Mouse (Mus musculus) liver, embryonic 11.5 days (tissue): ENCODE measurements around the gene Sept11. TPM values are rescaled to one million over a fixed set of nuclear protein-coding genes. Genes with fewer than 3 reads are reported as not detected.

Experiments used
- ATAC-seq: fragments of 200-750 bp; cut with Nextera tagmentation; replicated peaks from 2 replicates; pipeline ENCODE4 v1.8.0; 2017; ENCODE audit warnings: moderate number of reproducible peaks, mild to moderate bottlenecking, moderate TSS enrichment, moderate library complexity; ENCODE audit not compliant: low FRiP score
- DNase-seq: peaks from one replicate; pipeline ENCODE4 v3.0.0-alpha.2; 2017; ENCODE audit warnings: low spot score
- H3K27ac ChIP-seq: fragments of 300-500 bp; sonication (generic); 2 replicates; pipeline ENCODE4 v1.5.1; 2014; ENCODE audit warnings: mild to moderate bottlenecking, low read depth, low read length, control low read depth
- H3K27me3 ChIP-seq: fragments of 300-500 bp; sonication (generic); replicated peaks from 2 replicates; pipeline ENCODE4 v1.6.1; 2014; ENCODE audit warnings: low read length, mixed read lengths; ENCODE audit not compliant: control insufficient read depth, insufficient read depth
- H3K36me3 ChIP-seq: fragments of 300-500 bp; sonication (generic); 2 replicates; pipeline ENCODE4 v1.6.1; 2014; ENCODE audit warnings: mild to moderate bottlenecking, low read length, moderate library complexity, mixed read lengths; ENCODE audit not compliant: control insufficient read depth, insufficient read depth
- H3K4me1 ChIP-seq: fragments of 300-500 bp; sonication (generic); replicated peaks from 2 replicates; pipeline ENCODE4 v1.6.1; 2014; ENCODE audit warnings: low read length, mixed read lengths; ENCODE audit not compliant: control insufficient read depth, insufficient read depth
- H3K4me2 ChIP-seq: fragments of 300-500 bp; sonication (generic); 2 replicates; pipeline ENCODE4 v1.6.1; 2014; ENCODE audit warnings: mild to moderate bottlenecking, control low read depth, moderate library complexity
- H3K4me3 ChIP-seq: fragments of 300-500 bp; sonication (generic); 2 replicates; pipeline ENCODE4 v1.5.1; 2014; ENCODE audit warnings: low read depth, low read length, control low read depth
- H3K9ac ChIP-seq: fragments of 300-500 bp; sonication (generic); 2 replicates; pipeline ENCODE4 v1.6.1; 2014; ENCODE audit warnings: low read depth, low read length, control low read depth
- H3K9me3 ChIP-seq: fragments of 300-500 bp; sonication (generic); 2 replicates; pipeline ENCODE4 v1.6.1; 2016; ENCODE audit warnings: low read length, inconsistent platforms, mixed read lengths; ENCODE audit not compliant: control insufficient read depth
- WGBS: fragments of 180-500 bp; shearing (Covaris S2); extraction: QIAGEN DNeasy Blood & Tissue Kit; methylation state at CpG from one replicate; pipeline ENCODE4 v1.1.7; 2014; 5-methylcytosine and 5-hydroxymethylcytosine counted together
- polyA plus RNA-seq: library from polyadenylated mRNA; unstranded; fragments of >200 nt; fragmentation: Nextera tagmentation; extraction: Ambion mirVana; gene quantifications from 2 replicates; pipeline ENCODE4 v1.2.1, GENCODE M21; 2014

The Sept11 gene
- polyA plus RNA-seq, 1 experiment from 2014 or later: 89.0 TPM

GRCm38 (mm10) chr5:93091266-93091665 is 2.0 kb upstream of the Sept11 start:
- H3K4me3 ChIP-seq: no peak overlapping the region
- H3K4me2 ChIP-seq: 0 out of 2 replicates have a peak overlapping the region, but pooled peaks have one; percentile 5
- no peak overlapping the region for H3K9ac ChIP-seq

DNA sequence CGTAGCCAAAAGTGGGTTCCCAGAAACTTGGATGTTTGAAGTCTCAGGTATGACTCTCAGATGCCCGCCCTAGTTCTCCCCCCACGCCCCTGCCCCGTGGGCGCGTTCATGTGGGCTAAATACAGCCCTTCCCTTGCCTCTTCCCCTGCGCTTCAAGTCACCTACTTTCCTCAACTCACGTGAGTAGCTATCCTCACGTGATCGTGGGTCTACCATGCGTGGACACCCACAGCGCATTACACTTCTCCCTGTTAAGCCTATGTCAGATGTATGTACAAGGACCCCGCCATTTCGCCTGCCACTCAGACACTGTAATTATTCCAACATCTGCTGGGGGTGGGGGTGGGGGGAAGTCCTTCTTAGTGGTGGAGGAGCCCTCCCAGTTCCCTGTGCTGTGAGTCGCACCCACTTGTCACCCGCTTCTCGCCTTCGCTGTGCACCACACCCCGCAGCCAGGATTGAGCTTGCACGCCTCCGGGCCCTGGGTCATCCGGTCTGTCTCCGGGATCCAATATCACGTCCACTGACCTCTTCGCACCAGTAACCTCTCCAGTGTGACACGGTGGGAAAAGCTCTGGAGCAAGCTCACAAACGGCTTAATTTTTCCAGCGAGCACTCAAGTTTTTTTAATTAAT is 973 bp upstream of the Sept11 start:
- peak; percentile 61 for DNase-seq
- H3K9ac ChIP-seq: peak overlapping the region; percentile 94
- H3K27ac ChIP-seq: peak overlapping the region; percentile 77

More at GRCm38 (mm10) chr5:93091266-93091665, 2.0 kb upstream of the Sept11 start:
- WGBS: 73% methylated on average over 3 of the region's 3 CpGs
- H3K9me3 ChIP-seq: no peaks in the 10 kb centered on the region
- H3K27me3 ChIP-seq: no peaks in the 10 kb centered on the region
- ATAC-seq (no peak), DNase-seq (peak; percentile 28)
- H3K4me1 ChIP-seq: peaks cover 18% of the 10 kb centered on the region
- H3K27ac ChIP-seq: no peak overlapping the region
- no peaks in the 10 kb centered on the region for H3K36me3 ChIP-seq

DNA sequence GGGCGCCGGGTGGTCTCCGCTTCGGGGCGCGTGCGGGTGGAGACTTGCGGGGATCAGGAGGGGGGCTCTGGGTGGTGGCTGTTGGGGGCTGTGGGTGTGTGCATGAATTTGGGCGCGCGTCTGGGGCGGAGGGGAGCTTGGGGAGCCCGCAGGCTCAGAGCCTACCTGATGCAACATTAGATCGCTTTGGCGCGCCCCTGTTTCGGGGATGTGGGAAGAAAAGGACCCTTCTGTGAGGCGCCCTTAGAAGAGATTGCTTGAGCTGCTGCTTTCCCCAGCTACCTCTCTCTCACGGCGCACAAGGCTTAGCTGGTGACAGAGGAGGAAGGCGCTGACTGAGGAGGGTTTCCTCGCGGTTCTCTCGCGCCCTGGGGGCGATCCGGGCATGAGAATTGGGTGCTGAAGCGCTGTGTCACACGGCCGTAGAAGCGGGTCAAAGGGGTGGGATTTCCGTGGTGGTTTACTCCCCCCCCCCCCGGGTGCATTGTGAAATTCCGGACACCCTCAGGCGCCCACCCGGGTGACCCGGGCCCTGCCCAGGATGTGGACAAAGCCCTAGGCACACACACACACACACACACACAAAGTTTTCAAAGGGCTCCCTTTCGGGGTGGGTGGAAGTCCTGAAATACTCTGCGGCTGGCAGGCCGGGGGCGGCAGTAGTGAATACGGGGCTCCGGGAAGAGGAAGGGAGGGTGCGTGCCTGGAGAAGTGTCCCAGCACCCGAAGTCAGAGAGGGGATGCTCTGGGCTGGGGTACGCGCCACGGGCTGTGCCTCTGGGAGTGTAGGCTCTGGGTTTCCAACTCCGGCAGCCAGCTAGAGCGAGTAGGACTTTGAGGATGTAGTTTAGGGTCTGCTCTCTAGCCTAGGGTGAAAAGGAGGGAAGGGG is 646 bp downstream of the Sept11 start:
- Histone ChIP-seq H3K9ac (peak overlapping the region; percentile 94), H3K4me1 (peaks cover 23% of the 10 kb centered on the region), H3K4me2 (peak overlapping the region; percentile 98), H3K4me3 (peak overlapping the region; percentile 85), H3K27me3 (no peaks in the 10 kb centered on the region), H3K9me3 (no peaks in the 10 kb centered on the region), H3K36me3 (no peaks in the 10 kb centered on the region), H3K27ac (peak overlapping the region; percentile 77)
- ATAC-seq (peak; percentile 33), DNase-seq (peak; percentile 68)
- WGBS: under 1% methylated on average over 50 of the region's 50 CpGs

More for the DNA sequence above, 973 bp upstream of the Sept11 start:
- peaks cover 21% of the 10 kb centered on the region for H3K4me1 ChIP-seq
- no peaks in the 10 kb centered on the region for H3K27me3 ChIP-seq
- H3K9me3 ChIP-seq: no peaks in the 10 kb centered on the region
- peak overlapping the region; percentile 98 for H3K4me2 ChIP-seq
- peak; percentile 52 for ATAC-seq
- 7% methylated on average over 28 of the region's 28 CpGs for WGBS
- H3K4me3 ChIP-seq: peak overlapping the region; percentile 85
- H3K36me3 ChIP-seq: no peaks in the 10 kb centered on the region

DNA sequence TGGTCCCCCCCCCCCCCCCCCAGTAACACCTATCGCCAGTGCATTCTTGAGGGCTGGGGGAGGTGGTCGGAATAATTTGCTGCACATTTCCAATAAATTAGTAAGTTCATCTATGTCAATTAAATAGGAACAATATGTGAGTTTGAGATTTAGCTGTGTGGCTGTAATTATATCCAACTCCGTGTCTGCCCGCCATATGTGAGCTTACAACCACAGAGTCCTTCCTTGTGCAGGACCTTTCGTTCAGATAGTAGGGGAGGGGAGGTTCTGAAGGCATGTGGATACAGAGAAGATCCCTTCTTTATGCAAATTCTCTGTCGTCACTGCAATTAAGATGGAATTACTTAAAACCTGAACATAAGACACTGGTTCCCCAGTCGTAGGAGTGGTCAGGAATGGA is 2.1 kb downstream of the Sept11 start:
- no peaks in the 10 kb centered on the region for H3K27me3 ChIP-seq
- no peaks in the 10 kb centered on the region for H3K9me3 ChIP-seq
- peak overlapping the region; percentile 98 for H3K4me2 ChIP-seq
- WGBS: 66% methylated on average over 7 of the region's 7 CpGs
- ATAC-seq (no peak), DNase-seq (peak; percentile 26)
- H3K4me1 ChIP-seq: peaks cover 23% of the 10 kb centered on the region
- H3K9ac ChIP-seq: no peak overlapping the region
- no peaks in the 10 kb centered on the region for H3K36me3 ChIP-seq
- no peak overlapping the region for H3K4me3 ChIP-seq
- H3K27ac ChIP-seq: no peak overlapping the region

GRCm38 (mm10) chr5:93097204-93097906 is 4.1 kb downstream of the Sept11 start:
- no peaks in the 10 kb centered on the region for H3K9me3 ChIP-seq
- H3K4me1 ChIP-seq: peaks cover 19% of the 10 kb centered on the region
- H3K9ac ChIP-seq: no peak overlapping the region
- no peaks in the 10 kb centered on the region for H3K27me3 ChIP-seq
- H3K36me3 ChIP-seq: no peaks in the 10 kb centered on the region
- WGBS: 83% methylated on average over 13 of the region's 13 CpGs
- no peak overlapping the region for H3K27ac ChIP-seq
- DNase-seq (peak; percentile 19), ATAC-seq (no peak)
- H3K4me3 ChIP-seq: no peak overlapping the region
- no peak overlapping the region for H3K4me2 ChIP-seq

- Histone ChIP-seq H3K27me3 (no peaks in the 10 kb centered on the region), H3K4me1 (peaks cover 19% of the 10 kb centered on the region), H3K9ac (no peak overlapping the region), H3K4me3 (no peak overlapping the region), H3K27ac (no peak overlapping the region), H3K9me3 (no peaks in the 10 kb centered on the region), H3K36me3 (no peaks in the 10 kb centered on the region), H3K4me2 (no peak overlapping the region)
- 78% methylated on average over 6 of the region's 6 CpGs for WGBS
- DNase-seq: no peak
- ATAC-seq: no peak
Observed at GRCm38 (mm10) chr5:93098219-93098618, 5.0 kb downstream of the Sept11 start.

GRCm38 (mm10) chr5:93098811-93099210 is 5.6 kb downstream of the Sept11 start:
- Histone ChIP-seq H3K4me2 (no peak overlapping the region), H3K9ac (no peak overlapping the region), H3K36me3 (no peaks in the 10 kb centered on the region), H3K27ac (no peak overlapping the region), H3K4me1 (peaks cover 19% of the 10 kb centered on the region), H3K9me3 (no peaks in the 10 kb centered on the region), H3K27me3 (no peaks in the 10 kb centered on the region), H3K4me3 (no peak overlapping the region)
- ATAC-seq: no peak
- WGBS: 84% methylated on average over 14 of the region's 14 CpGs
- DNase-seq: no peak

DNA sequence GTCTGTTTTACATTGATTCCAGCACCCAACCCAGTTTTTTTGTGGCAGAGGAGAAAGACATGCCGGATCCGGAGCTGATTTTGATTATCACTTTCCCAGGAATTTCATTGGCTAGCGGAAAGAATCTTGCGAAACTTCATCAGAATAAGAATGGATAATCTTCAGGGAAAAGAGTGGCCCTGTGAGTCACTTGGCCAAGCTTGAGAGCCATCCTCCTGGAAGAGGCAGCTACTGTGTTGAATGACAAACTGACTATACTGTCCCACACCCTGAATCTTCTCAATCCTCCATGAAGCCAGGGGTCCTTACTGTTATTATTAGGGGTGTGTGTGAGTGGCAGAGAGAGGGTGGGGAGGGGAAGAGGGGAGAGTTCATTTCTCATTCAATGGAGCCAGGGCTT is 7.7 kb downstream of the Sept11 start:
- Histone ChIP-seq H3K36me3 (no peaks in the 10 kb centered on the region), H3K27me3 (no peaks in the 10 kb centered on the region), H3K9me3 (no peaks in the 10 kb centered on the region), H3K27ac (no peak overlapping the region), H3K9ac (no peak overlapping the region), H3K4me3 (no peak overlapping the region), H3K4me2 (no peak overlapping the region), H3K4me1 (peaks cover 7% of the 10 kb centered on the region)
- ATAC-seq (no peak), DNase-seq (no peak)
- 80% methylated on average over 4 of the region's 4 CpGs for WGBS
